Mouse (Mus musculus): ENCODE results near the gene Gm49776. TPM values are rescaled to one million over a fixed set of nuclear protein-coding genes. Genes with fewer than 3 reads are reported as not detected.
"Not testable (repeated sequence)": the region's sequence is repeated elsewhere in the genome, so short reads cannot be mapped to it uniquely, and the experiment has no call there.

Gene Gm49776
- 1.2 and 2.4 TPM in 2 replicates for polyA plus RNA-seq (2015; fragmentation: Nextera tagmentation; extraction: Ambion mirVana)

DNA sequence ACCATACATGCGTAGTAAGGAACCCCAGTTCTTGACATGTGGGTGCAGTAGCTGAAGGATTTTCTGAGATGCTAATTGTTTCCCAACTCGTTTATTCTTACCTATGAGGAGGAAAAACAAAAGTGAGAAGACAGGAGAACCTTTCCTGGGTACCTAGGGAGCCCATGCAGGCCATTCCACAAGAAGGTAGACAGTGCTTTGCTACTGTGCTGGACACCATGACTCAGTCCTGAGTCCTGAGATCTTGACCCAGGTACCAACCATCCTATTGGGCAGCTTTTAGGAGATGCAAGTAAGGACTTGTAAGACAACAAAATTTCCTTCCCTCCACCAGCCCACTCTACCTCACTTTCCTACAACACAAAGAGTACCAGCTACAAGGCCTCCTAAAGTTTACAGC lies at the start of gene Gm49776:
Gene Gm49776 (minus strand): TSS at position 101 of the 400 bp plus-strand sequence.
- Histone ChIP-seq H3K9ac (no peak within 1 kb of the TSS), H3K4me2 (no peak within 1 kb of the TSS), H3K27me3 (no peaks in the 10 kb centered on the region), H3K4me1 (replicated peaks) (no peaks in the 10 kb centered on the region), H3K27ac (no peak within 1 kb of the TSS), H3K4me3 (no peak within 1 kb of the TSS), H3K36me3 (peaks cover 93% of the 10 kb centered on the region), H3K9me3 (replicated peaks) (no peaks in the 10 kb centered on the region)
- WGBS, result 90% methylated on average over 2 of the region's 2 CpGs
- no peak for ATAC-seq (replicated peaks; ENCODE audit: insufficient number of reproducible peaks, insufficient read depth, low FRiP score, low read depth)

DNA sequence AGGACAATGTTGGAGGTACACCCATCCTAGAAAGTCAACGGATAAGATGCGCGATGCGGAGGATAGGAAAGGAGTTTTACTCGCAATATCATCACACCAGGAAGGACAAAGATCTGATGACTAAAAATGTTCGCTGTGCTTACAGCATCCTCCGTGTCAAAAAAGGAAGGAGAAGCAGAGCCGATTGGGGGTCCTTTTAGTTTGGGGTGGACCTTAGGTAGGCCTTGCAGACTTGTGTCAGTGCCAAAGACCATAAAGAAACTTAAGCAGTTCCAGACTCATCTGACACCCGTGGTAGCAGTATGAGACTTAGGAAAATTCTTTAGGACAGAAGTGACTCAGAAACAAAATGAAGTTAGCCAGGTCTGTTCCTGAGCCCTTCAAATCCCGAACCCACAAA lies 31.5 kb upstream of the Gm49776 start:
- not testable (repeated sequence) for ATAC-seq (replicated peaks; ENCODE audit: insufficient number of reproducible peaks, insufficient read depth, low FRiP score, low read depth); H3K27me3 ChIP-seq; H3K9me3 ChIP-seq (replicated peaks); H3K36me3 ChIP-seq
- Histone ChIP-seq H3K4me2 (peak overlapping the region; percentile 55), H3K4me3 (peak overlapping the region; percentile 95), H3K4me1 (replicated peaks) (peaks cover 34% of the 10 kb centered on the region), H3K27ac (peak overlapping the region; percentile 62), H3K9ac (peak overlapping the region; percentile 36; the same call in 1 of the 2 replicates)
- 3% methylated on average over 10 of the region's 10 CpGs for WGBS

DNA sequence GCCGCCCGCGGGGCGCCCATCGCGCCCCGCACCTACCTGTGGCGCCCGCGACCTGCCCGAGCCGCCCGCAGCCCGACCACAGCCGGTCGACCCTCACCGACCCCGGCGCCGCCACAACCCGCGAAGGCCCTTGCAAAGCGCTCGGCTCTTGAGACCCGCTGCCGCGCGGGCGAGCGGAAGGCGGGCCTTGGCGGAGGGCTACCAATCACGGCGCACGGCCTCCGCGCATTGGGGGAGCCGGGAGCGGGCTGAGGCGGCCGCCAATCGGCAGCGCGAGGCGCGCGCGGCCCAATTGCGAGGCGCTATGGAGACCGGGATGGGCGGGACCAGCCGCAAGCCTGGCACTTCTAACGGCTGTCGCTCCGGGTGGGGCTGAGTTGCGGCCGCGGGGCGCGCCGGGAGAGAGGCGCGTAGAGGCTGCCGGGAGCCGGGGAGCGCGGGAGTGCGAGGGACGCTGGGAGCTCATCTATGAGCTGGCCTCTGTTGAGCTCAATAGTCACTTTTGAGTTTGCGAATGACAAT lies 31.0 kb upstream of the Gm49776 start, which contains the start of gene Dgcr8:
Gene Dgcr8 (minus strand): TSS at position 180 of the 522 bp plus-strand sequence.
- under 1% methylated on average over 64 of the region's 71 CpGs for WGBS

DNA sequence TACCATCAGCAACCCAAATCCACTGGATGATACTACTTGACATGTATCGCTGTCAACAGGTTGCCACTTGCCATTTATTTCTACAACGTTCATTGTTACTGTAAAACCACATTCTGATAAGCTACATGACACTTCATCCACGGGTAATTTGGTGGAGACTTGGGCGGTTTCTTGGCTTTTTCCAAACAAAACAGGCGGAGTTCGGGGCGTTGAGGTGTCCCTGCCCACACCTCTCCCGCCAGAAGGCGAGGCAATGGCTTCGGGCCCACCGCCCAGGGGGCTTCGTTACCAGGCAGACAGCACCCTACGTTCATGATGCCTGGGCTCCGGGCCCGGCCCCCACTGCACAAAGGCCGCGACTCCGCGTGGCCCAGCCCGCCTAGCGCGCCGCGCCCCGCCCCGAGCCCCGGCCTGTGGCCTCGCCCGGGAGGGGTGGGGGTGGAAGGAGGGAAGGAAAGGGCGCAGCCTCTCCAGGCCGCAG lies 30.5 kb upstream of the Gm49776 start:
- 0% methylated on average over 23 of the region's 31 CpGs for WGBS
- peaks cover 34% of the 10 kb centered on the region for H3K4me1 ChIP-seq (replicated peaks)
- H3K27me3 ChIP-seq, result no peaks in the 10 kb centered on the region
- peaks cover 13% of the 10 kb centered on the region for H3K36me3 ChIP-seq
- H3K9me3 ChIP-seq (replicated peaks), result no peaks in the 10 kb centered on the region
- H3K4me2 ChIP-seq, result peak overlapping the region; percentile 82
- peak overlapping the region; percentile 99 for H3K9ac ChIP-seq
- H3K4me3 ChIP-seq, result peak overlapping the region; percentile 95
- ATAC-seq (replicated peaks; ENCODE audit: insufficient number of reproducible peaks, insufficient read depth, low FRiP score, low read depth), result peak; percentile 88
- H3K27ac ChIP-seq, result peak overlapping the region; percentile 95

More for the DNA sequence above, 31.0 kb upstream of the Gm49776 start, which contains the start of gene Dgcr8:
- peak within 1 kb of the TSS; percentile 82 for H3K4me2 ChIP-seq
- H3K9ac ChIP-seq, result peak within 1 kb of the TSS; percentile 99
- peaks cover 8% of the 10 kb centered on the region for H3K36me3 ChIP-seq
- no peaks in the 10 kb centered on the region for H3K27me3 ChIP-seq
- peak; percentile 99 for ATAC-seq (replicated peaks; ENCODE audit: insufficient number of reproducible peaks, insufficient read depth, low FRiP score, low read depth)
- peak within 1 kb of the TSS; percentile 95 for H3K4me3 ChIP-seq
- peaks cover 34% of the 10 kb centered on the region for H3K4me1 ChIP-seq (replicated peaks)
- no peaks in the 10 kb centered on the region for H3K9me3 ChIP-seq (replicated peaks)
- H3K27ac ChIP-seq, result peak within 1 kb of the TSS; percentile 95

DNA sequence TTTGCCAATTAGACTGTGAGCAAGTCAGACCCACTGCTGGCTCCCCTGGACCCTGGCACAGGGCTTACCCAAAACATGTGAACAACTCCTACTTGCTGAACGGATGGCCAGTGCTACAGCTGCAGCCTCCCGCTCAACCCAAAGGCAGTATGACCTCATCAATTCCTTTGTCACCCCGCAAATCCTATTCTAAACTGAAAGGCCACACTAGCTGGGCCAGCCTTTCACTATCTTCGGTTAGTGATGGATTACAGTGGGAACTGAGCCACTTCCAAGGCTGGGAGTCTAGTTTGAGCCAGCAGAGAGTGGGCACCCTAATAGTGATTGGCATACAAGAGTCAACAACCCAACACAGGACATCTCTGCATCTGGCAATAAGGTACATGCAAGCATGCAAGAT lies 30.0 kb upstream of the Gm49776 start:
- Histone ChIP-seq H3K4me2 (peak overlapping the region; percentile 82), H3K4me3 (peak overlapping the region; percentile 95), H3K27me3 (no peaks in the 10 kb centered on the region), H3K36me3 (peaks cover 18% of the 10 kb centered on the region), H3K27ac (peak overlapping the region; percentile 95), H3K9me3 (replicated peaks) (no peaks in the 10 kb centered on the region), H3K4me1 (replicated peaks) (peaks cover 34% of the 10 kb centered on the region), H3K9ac (peak overlapping the region; percentile 99)
- WGBS, result 2% methylated on average over 4 of the region's 4 CpGs
- ATAC-seq (replicated peaks; ENCODE audit: insufficient number of reproducible peaks, insufficient read depth, low FRiP score, low read depth), result no peak

DNA sequence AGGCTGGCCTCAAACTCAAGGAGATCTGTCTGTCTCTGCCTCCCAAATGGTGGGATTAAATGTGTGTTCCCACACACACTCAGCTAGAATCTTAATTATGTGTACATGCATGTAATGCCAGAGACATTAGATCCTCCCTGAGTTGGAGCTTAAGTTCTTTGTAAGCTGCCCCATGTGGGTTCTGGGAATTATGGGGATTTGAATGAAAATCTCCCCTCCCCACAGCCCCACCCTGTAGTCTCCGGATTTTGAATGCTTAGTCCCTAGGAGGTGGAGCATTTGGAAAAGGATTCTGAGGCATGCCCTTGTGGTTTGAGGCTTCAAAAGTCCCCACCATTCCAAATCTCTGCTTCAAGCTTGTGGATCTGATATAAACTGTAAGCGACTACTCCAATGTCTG lies 17.0 kb upstream of the Gm49776 start:
- Histone ChIP-seq H3K27me3 (no peaks in the 10 kb centered on the region), H3K4me2 (no peak overlapping the region), H3K9ac (no peak overlapping the region), H3K36me3 (peaks cover 92% of the 10 kb centered on the region), H3K27ac (no peak overlapping the region), H3K4me1 (replicated peaks) (no peaks in the 10 kb centered on the region), H3K4me3 (no peak overlapping the region), H3K9me3 (replicated peaks) (no peaks in the 10 kb centered on the region)
- no peak for ATAC-seq (replicated peaks; ENCODE audit: insufficient number of reproducible peaks, insufficient read depth, low FRiP score, low read depth)
- WGBS, result 85% methylated on average over 2 of the region's 2 CpGs

DNA sequence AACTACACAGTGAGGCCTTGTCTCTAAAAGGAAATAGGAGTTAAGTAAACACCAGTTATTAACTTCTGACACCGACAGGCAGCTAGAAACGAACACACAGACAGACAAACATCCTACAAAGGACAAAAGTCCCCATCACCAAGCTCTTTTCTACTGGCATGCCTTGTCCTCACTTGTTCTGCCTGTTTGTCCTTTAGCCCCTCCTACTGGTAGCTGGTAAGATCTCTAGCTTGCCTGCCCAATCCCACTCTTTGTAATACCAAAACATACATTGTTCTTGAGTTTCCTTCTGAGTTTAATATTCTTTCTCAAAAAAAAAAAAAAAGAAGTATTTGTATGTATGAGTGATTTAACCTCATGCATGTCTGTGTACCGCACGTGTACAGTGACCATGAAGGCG lies 10.1 kb upstream of the Gm49776 start:
- Histone ChIP-seq H3K27ac (no peak overlapping the region), H3K9ac (no peak overlapping the region), H3K4me2 (no peak overlapping the region), H3K36me3 (peaks cover 89% of the 10 kb centered on the region), H3K9me3 (replicated peaks) (no peaks in the 10 kb centered on the region), H3K4me3 (no peak overlapping the region), H3K27me3 (no peaks in the 10 kb centered on the region), H3K4me1 (replicated peaks) (no peaks in the 10 kb centered on the region)
- no peak for ATAC-seq (replicated peaks; ENCODE audit: insufficient number of reproducible peaks, insufficient read depth, low FRiP score, low read depth)
- WGBS, result 87% methylated on average over 5 of the region's 5 CpGs

DNA sequence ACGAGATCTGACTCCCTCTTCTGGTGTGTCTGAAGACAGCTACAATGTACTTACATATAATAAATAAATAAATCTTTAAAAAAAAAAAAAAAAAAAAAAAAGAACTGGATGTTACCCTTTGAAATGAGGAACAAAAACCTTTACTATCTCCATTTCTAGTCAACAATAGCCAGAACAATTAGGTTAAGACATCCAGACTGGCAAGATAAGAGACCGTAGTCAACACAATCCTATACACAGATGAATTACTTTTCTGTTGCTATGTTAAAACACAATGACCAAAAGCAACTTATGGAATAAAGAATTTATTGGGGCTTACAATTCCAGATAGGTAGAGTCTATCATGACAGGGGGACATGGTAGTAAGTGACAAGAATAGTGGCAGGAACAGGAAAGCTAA lies 6.9 kb upstream of the Gm49776 start:
- no peaks in the 10 kb centered on the region for H3K4me1 ChIP-seq (replicated peaks)
- ATAC-seq (replicated peaks; ENCODE audit: insufficient number of reproducible peaks, insufficient read depth, low FRiP score, low read depth), result no peak
- WGBS, result 79% methylated on average over 2 of the region's 2 CpGs
- H3K36me3 ChIP-seq, result peaks cover 85% of the 10 kb centered on the region
- no peak overlapping the region for H3K27ac ChIP-seq
- H3K27me3 ChIP-seq, result no peaks in the 10 kb centered on the region
- H3K9me3 ChIP-seq (replicated peaks), result no peaks in the 10 kb centered on the region
- no peak overlapping the region for H3K9ac ChIP-seq
- H3K4me2 ChIP-seq, result no peak overlapping the region
- H3K4me3 ChIP-seq, result no peak overlapping the region

DNA sequence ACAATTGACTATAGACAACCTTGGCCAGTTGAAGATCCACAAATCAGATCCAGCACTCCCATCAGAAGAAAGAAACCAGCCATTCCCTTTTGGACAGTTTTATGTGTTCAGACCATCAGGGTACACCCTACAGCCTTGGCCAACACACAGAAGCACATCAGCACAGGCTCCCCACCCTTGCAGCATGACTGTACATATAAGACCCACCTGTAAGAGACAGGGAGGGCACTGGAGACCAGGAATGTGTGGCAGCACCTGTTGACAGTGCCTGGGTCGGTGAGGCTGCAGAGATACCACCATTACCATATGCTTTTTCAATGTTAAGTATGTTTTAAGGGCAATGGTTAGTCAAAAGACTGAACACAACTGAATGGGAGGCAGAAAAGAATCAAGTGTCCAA lies 4.3 kb downstream of the Gm49776 start:
- Histone ChIP-seq H3K4me2 (no peak overlapping the region), H3K4me1 (replicated peaks) (peaks cover 24% of the 10 kb centered on the region), H3K9ac (no peak overlapping the region), H3K9me3 (replicated peaks) (no peaks in the 10 kb centered on the region), H3K36me3 (peaks cover 81% of the 10 kb centered on the region), H3K4me3 (no peak overlapping the region), H3K27ac (no peak overlapping the region), H3K27me3 (no peaks in the 10 kb centered on the region)
- no peak for ATAC-seq (replicated peaks; ENCODE audit: insufficient number of reproducible peaks, insufficient read depth, low FRiP score, low read depth)
- WGBS, result 80% methylated on average over 1 of the region's 1 CpGs

DNA sequence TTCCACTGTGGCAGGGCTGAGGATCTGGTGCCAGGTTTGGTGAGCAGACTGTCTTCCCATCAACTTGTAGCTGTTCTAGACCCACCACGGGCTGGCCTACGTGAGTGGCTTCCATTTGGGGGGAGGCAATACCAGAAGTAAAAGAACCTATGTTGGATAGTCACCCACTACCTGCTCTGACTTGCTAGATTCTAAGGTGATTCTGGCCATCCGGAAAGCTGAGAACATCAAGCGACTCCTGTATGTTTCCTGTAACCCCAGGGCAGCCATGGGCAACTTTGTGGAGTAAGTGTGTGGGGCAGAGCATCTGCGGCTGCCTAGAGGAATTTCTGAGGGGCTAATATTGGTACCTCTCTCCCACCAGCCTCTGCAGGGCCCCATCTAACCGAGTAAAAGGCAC lies 5.4 kb downstream of the Gm49776 start:
- Histone ChIP-seq H3K36me3 (peaks cover 71% of the 10 kb centered on the region), H3K4me1 (replicated peaks) (peaks cover 24% of the 10 kb centered on the region)
- WGBS, result 81% methylated on average over 6 of the region's 6 CpGs

DNA sequence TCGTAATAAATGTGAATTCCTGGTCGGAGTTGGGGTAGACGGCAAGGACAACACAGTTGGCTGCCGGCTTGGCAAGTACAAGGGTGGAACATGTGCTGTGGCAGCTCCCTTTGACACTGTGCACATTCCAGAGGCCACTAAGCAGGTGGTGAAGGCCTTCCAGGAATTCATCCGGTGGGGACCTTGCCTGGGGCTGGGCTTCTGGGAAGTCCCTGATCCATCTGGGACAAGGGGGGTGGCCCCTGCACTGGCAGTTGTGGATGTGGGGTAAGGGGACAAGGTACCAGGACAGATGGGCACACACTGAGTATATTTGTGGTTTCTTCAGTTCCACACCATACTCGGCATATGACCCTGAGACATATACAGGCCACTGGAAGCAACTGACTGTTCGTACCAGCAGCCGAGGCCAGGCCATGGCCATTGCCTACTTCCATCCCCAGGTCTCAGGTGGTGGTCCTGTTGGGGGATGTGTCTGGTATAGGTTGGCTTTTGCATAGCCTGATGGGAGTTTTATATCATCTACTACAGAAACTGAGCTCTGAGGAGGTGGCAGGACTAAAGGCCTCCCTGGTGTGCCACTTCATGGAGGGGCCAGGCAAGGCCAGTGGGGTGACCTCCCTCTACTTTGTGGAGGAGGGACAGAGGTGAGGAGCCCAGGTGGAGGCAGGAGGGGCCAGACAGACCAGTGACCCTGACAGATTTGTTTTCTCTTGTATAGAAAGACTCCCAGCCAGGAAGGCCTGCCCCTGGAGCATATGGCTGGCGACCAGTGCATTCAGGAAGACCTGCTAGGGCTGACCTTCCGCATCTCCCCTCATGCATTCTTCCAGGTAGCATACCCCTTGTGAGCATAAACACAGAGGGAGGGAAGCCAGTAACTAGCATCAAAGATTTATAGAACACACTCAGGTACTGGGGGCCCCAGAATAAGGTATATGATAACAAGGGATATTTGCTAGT lies 7.0 kb downstream of the Gm49776 start:
- no peak for ATAC-seq (replicated peaks; ENCODE audit: insufficient number of reproducible peaks, insufficient read depth, low FRiP score, low read depth)
- Histone ChIP-seq H3K36me3 (peaks cover 64% of the 10 kb centered on the region), H3K4me1 (replicated peaks) (peaks cover 34% of the 10 kb centered on the region), H3K27ac (peak overlapping the region; percentile 13; the same call in 1 of the 2 replicates), H3K9ac (peak overlapping the region; percentile 86; the same call in 1 of the 2 replicates), H3K4me3 (no peak overlapping the region), H3K9me3 (replicated peaks) (no peaks in the 10 kb centered on the region), H3K27me3 (no peaks in the 10 kb centered on the region), H3K4me2 (peak overlapping the region; percentile 89)
- WGBS, result 54% methylated on average over 10 of the region's 10 CpGs

More for the DNA sequence above, 5.4 kb downstream of the Gm49776 start:
- H3K27ac ChIP-seq, result no peak overlapping the region
- no peaks in the 10 kb centered on the region for H3K9me3 ChIP-seq (replicated peaks)
- no peak overlapping the region for H3K4me2 ChIP-seq
- ATAC-seq (replicated peaks; ENCODE audit: insufficient number of reproducible peaks, insufficient read depth, low FRiP score, low read depth), result no peak
- H3K27me3 ChIP-seq, result no peaks in the 10 kb centered on the region
- no peak overlapping the region for H3K4me3 ChIP-seq
- no peak overlapping the region for H3K9ac ChIP-seq

Data from heart, embryonic 15.5 days (tissue).